Mouse (Mus musculus): ENCODE measurements at regions not wholly inside any gene's neighbourhood (a gene's known extent, or its start where the extent isn't known, plus 50 kb on each side); places are given as distances from the start of the nearest gene placed in this dataset.
A peak's percentile ranks its signal among the peaks of the same experiment; 100 is the strongest.
"Not testable (repeated sequence)": the region's sequence is repeated elsewhere in the genome, so short reads cannot be mapped to it uniquely, and the experiment has no call there.

DNA sequence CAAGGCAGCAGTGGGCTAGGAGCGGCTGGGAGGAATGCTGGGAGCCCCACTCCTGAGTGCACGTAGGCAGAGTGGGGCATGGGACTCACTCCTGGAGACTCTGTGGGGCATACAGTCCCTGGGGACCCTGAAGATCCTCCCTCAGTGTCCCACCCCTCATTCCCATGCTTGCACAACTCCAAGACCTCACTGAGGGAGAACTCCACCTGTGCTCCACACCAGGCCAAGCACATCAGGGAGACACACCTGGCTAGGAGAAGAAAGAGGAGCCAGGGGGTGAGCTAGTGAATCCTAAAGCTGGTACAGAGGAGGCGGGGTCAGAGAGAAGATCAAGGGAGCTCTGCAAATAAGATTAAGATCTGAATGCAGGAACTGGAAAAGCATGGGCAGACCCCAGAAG, 96.2 kb downstream of the Gm15319 start:
- not testable (repeated sequence) for ATAC-seq (replicated peaks; ENCODE audit: insufficient number of reproducible peaks, low FRiP score, low TSS enrichment, low read depth)

DNA sequence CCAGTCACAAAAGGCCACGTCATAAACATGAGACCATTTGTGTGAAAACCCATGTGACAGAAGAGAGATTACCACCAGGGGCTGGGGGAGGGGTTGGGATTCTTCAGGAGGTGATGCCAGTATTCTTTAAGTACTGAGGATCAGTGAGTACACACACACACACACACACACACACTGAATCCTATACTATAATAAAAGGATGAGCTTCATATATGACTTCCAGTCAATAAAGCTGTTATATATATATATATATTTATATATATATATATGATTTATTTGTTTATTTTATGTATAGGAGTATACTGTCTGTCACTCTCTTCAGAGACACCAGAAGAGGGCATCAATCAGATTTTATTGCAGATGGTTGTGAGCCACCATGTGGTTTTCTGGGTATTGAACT, 98.4 kb downstream of the Gm15319 start:
- 0 out of 2 replicates have a peak, but pooled peaks have one; percentile 62 for ATAC-seq (replicated peaks; ENCODE audit: insufficient number of reproducible peaks, low FRiP score, low TSS enrichment, low read depth)
- DNase-seq (ENCODE audit: low spot score); H3K4me3 ChIP-seq (ENCODE audit: low read depth, low read length): not testable (repeated sequence)

More for the DNA sequence above, 96.2 kb downstream of the Gm15319 start:
- H3K4me1 ChIP-seq (ENCODE audit: control insufficient read depth, insufficient read depth, low read length); H3K36me3 ChIP-seq (replicated peaks; ENCODE audit: control insufficient read depth, insufficient read depth, low read depth, low read length); H3K27ac ChIP-seq (replicated peaks; ENCODE audit: low read depth, low read length); H3K4me2 ChIP-seq (ENCODE audit: low read depth, low read length); H3K4me3 ChIP-seq (ENCODE audit: low read depth, low read length); H3K27me3 ChIP-seq (ENCODE audit: control insufficient read depth, insufficient read depth, low read length); H3K9ac ChIP-seq (replicated peaks; ENCODE audit: low read length); H3K9me3 ChIP-seq (replicated peaks; ENCODE audit: control insufficient read depth, low read length); DNase-seq (ENCODE audit: low spot score): not testable (repeated sequence)
- 81% methylated on average over 3 of the region's 3 CpGs for WGBS

DNA sequence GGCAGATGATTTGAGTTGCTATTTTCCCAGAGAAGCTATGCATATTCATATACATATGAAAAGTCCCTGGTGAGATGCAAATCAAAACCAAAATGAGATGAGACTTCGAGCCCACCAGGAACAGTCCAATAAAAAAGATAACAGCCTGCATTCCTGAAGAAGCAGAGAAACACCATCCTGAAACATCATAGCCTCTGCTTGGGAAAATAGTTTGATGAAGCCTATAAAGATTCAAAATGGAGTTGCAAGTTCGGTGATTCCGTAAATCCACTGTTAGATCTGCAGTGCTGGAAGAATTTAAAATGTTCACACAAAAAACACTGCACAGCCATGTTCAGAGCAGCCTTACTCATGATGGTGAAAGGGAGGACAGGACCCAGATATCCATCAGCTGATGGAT, 98.9 kb downstream of the Gm15319 start:
- not testable (repeated sequence) for ATAC-seq (replicated peaks; ENCODE audit: insufficient number of reproducible peaks, low FRiP score, low TSS enrichment, low read depth); H3K4me2 ChIP-seq (ENCODE audit: low read depth, low read length); H3K27ac ChIP-seq (replicated peaks; ENCODE audit: low read depth, low read length); H3K9me3 ChIP-seq (replicated peaks; ENCODE audit: control insufficient read depth, low read length); H3K27me3 ChIP-seq (ENCODE audit: control insufficient read depth, insufficient read depth, low read length); DNase-seq (ENCODE audit: low spot score); H3K36me3 ChIP-seq (replicated peaks; ENCODE audit: control insufficient read depth, insufficient read depth, low read depth, low read length); H3K9ac ChIP-seq (replicated peaks; ENCODE audit: low read length); H3K4me3 ChIP-seq (ENCODE audit: low read depth, low read length); H3K4me1 ChIP-seq (ENCODE audit: control insufficient read depth, insufficient read depth, low read length)
- 88% methylated on average over 3 of the region's 3 CpGs for WGBS

More for the DNA sequence above, 98.4 kb downstream of the Gm15319 start:
- not testable (repeated sequence) for H3K4me1 ChIP-seq (ENCODE audit: control insufficient read depth, insufficient read depth, low read length); H3K27me3 ChIP-seq (ENCODE audit: control insufficient read depth, insufficient read depth, low read length); H3K27ac ChIP-seq (replicated peaks; ENCODE audit: low read depth, low read length); H3K9me3 ChIP-seq (replicated peaks; ENCODE audit: control insufficient read depth, low read length); H3K4me2 ChIP-seq (ENCODE audit: low read depth, low read length); H3K36me3 ChIP-seq (replicated peaks; ENCODE audit: control insufficient read depth, insufficient read depth, low read depth, low read length); H3K9ac ChIP-seq (replicated peaks; ENCODE audit: low read length)
- WGBS, result 80% methylated on average over 1 of the region's 1 CpGs

DNA sequence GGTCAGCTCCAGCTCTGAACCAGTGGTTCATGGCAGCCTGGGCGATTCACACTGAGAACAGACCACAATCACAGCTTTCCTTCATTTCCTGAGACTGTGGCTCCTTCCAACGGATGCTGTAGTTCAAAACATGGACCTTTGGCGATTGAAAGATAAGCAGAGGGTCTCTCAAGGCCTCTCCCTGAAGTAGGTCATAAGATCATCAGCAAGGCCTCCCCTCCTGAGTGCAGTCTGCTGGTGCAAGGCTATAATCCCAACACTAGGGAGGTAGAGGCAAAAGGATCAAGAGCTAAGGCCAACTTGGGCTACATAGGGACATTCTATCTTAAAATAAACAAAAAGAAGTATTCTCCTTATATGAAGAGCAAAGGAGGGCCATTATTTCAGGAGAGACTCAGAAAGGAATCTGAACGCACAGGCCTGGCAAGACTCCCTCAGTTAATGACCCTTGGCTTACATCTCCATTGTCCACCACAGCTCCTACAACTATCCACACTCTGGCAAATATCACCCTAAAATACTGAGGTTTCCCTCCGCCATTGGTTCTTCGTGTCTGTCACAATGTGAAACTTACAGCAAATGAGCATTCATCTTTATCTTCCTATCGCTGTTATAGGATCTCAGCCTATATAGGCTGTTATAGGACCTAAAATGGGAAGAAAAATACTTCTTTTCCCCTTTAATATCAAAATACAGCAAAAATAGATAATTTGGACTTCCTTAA, 100.0 kb downstream of the Gm15319 start:
- 80% methylated on average over 5 of the region's 7 CpGs for WGBS
- H3K27me3 ChIP-seq (ENCODE audit: control insufficient read depth, insufficient read depth, low read length); H3K4me3 ChIP-seq (ENCODE audit: low read depth, low read length); H3K9ac ChIP-seq (replicated peaks; ENCODE audit: low read length); H3K9me3 ChIP-seq (replicated peaks; ENCODE audit: control insufficient read depth, low read length); H3K4me2 ChIP-seq (ENCODE audit: low read depth, low read length); DNase-seq (ENCODE audit: low spot score); H3K27ac ChIP-seq (replicated peaks; ENCODE audit: low read depth, low read length); H3K36me3 ChIP-seq (replicated peaks; ENCODE audit: control insufficient read depth, insufficient read depth, low read depth, low read length); H3K4me1 ChIP-seq (ENCODE audit: control insufficient read depth, insufficient read depth, low read length); ATAC-seq (replicated peaks; ENCODE audit: insufficient number of reproducible peaks, low FRiP score, low TSS enrichment, low read depth): not testable (repeated sequence)

DNA sequence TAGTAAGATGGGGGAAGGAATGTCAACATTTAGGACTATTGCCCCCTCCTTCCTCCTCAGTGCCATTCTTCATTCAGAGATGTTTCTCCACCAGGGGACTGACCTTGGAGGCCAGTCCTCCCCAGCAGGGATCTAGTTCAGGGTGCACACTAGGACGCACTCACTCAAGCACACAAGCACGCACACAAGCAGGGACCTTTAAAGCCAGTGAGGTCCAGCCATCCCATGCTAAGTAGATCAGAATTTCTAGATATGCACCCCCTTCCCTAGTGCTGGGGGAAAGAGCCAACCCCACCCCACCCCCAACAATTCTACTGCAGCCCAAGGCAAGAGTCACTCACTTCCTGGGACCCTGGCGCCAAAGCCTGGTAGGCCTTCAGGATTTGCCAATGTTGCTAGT, 100.8 kb downstream of the Gm15319 start:
- no CpG with 5 or more reads among the region's 3 CpGs for WGBS
- H3K4me1 ChIP-seq (ENCODE audit: control insufficient read depth, insufficient read depth, low read length), result not testable (repeated sequence)

DNA sequence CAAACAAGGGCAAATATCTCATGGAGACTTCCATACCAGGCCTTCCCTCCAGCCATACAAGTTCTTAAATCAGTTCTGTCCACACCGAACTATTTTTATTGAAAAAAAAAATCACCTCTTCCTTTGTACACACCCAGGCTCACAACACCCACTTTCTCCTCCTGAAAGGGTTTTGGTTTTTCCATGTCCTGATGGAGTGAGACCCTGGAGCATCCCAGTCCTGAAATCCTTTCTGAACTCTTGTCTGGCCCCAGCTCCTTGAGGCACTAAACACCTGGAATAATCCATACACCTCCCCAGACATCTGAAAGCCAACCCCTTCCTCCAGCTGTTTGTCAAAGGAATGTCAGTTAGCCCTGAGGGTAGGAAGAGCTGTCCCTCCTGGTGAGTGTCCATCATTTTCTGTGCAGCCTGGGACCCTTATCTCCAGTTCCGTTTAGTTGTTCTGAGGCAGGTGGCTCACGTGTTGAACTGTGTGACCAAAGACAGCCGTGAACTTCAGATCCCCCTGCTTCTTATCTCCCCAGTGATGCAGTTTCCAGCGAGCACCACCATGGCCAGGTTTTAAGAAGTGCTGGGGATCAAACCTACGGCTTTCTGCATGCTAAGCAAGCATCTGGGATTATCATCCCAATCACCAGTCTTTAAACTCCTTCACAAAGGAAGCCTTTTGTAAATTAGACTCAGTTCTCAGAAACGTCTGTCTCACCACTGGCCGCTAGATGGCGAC, 101.4 kb downstream of the Gm15319 start:
- DNase-seq (ENCODE audit: low spot score); H3K9ac ChIP-seq (replicated peaks; ENCODE audit: low read length); H3K4me1 ChIP-seq (ENCODE audit: control insufficient read depth, insufficient read depth, low read length); H3K9me3 ChIP-seq (replicated peaks; ENCODE audit: control insufficient read depth, low read length); ATAC-seq (replicated peaks; ENCODE audit: insufficient number of reproducible peaks, low FRiP score, low TSS enrichment, low read depth); H3K27ac ChIP-seq (replicated peaks; ENCODE audit: low read depth, low read length); H3K4me3 ChIP-seq (ENCODE audit: low read depth, low read length); H3K27me3 ChIP-seq (ENCODE audit: control insufficient read depth, insufficient read depth, low read length); H3K36me3 ChIP-seq (replicated peaks; ENCODE audit: control insufficient read depth, insufficient read depth, low read depth, low read length); H3K4me2 ChIP-seq (ENCODE audit: low read depth, low read length): not testable (repeated sequence)
- 63% methylated on average over 5 of the region's 9 CpGs for WGBS

More for the DNA sequence above, 100.8 kb downstream of the Gm15319 start:
- ATAC-seq (replicated peaks; ENCODE audit: insufficient number of reproducible peaks, low FRiP score, low TSS enrichment, low read depth), result peak; percentile 81; the same call in 1 of the 2 replicates
- H3K36me3 ChIP-seq (replicated peaks; ENCODE audit: control insufficient read depth, insufficient read depth, low read depth, low read length); H3K4me2 ChIP-seq (ENCODE audit: low read depth, low read length); H3K9me3 ChIP-seq (replicated peaks; ENCODE audit: control insufficient read depth, low read length); H3K27ac ChIP-seq (replicated peaks; ENCODE audit: low read depth, low read length); H3K4me3 ChIP-seq (ENCODE audit: low read depth, low read length); DNase-seq (ENCODE audit: low spot score); H3K27me3 ChIP-seq (ENCODE audit: control insufficient read depth, insufficient read depth, low read length); H3K9ac ChIP-seq (replicated peaks; ENCODE audit: low read length): not testable (repeated sequence)

DNA sequence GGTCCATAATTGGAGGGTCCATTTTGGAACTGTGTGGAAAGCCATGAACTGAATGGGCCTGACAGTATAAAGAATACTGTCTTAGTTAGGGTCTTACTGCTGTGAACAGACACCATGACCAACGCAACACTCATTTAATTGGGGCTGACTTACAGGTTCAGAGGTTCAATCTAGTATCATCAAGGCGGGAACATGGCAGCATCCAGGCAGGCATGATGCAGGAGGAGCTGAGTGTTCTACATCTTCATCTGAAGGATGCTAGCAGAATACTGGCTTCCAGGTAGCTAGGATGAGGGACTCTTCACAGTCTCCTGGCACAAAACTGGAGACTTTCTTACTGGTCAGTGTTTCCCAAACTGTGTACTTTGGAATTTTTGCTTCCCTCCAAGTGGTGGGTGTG, 102.0 kb downstream of the Gm15319 start:
- H3K27me3 ChIP-seq (ENCODE audit: control insufficient read depth, insufficient read depth, low read length); ATAC-seq (replicated peaks; ENCODE audit: insufficient number of reproducible peaks, low FRiP score, low TSS enrichment, low read depth); H3K4me2 ChIP-seq (ENCODE audit: low read depth, low read length); H3K9ac ChIP-seq (replicated peaks; ENCODE audit: low read length); H3K27ac ChIP-seq (replicated peaks; ENCODE audit: low read depth, low read length); H3K4me3 ChIP-seq (ENCODE audit: low read depth, low read length); H3K36me3 ChIP-seq (replicated peaks; ENCODE audit: control insufficient read depth, insufficient read depth, low read depth, low read length); H3K9me3 ChIP-seq (replicated peaks; ENCODE audit: control insufficient read depth, low read length); DNase-seq (ENCODE audit: low spot score); H3K4me1 ChIP-seq (ENCODE audit: control insufficient read depth, insufficient read depth, low read length): not testable (repeated sequence)
- no CpG with 5 or more reads among the region's 2 CpGs for WGBS

DNA sequence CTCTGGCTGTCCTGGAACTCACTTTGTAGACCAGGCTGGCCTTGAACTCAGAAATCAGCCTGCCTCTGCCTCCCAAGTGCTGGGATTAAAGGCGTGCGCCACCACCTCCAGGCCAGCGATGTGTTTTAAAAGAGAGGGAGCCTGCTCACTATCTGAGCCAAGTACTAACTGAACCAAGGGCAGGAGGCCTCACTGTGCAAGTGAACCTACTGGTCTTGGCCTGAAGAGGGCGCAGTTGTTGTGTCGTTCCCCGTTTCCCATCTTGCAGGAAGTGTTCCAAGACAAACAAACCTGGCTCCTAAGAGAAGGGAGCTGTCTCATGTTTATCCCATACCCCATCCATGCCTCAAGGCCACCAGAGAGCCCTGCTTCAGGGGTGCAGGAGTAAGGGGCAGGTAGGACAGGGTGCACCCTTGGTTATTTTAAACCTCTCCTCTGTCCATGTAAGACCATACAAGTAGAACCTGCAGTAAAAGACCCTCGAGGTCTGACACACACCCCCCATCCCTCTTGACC, 102.8 kb downstream of the Gm15319 start:
- not testable (repeated sequence) for DNase-seq (ENCODE audit: low spot score); H3K4me2 ChIP-seq (ENCODE audit: low read depth, low read length); H3K4me1 ChIP-seq (ENCODE audit: control insufficient read depth, insufficient read depth, low read length); H3K9ac ChIP-seq (replicated peaks; ENCODE audit: low read length); H3K9me3 ChIP-seq (replicated peaks; ENCODE audit: control insufficient read depth, low read length); H3K36me3 ChIP-seq (replicated peaks; ENCODE audit: control insufficient read depth, insufficient read depth, low read depth, low read length); H3K4me3 ChIP-seq (ENCODE audit: low read depth, low read length); H3K27me3 ChIP-seq (ENCODE audit: control insufficient read depth, insufficient read depth, low read length); ATAC-seq (replicated peaks; ENCODE audit: insufficient number of reproducible peaks, low FRiP score, low TSS enrichment, low read depth); H3K27ac ChIP-seq (replicated peaks; ENCODE audit: low read depth, low read length)
- WGBS, result 77% methylated on average over 3 of the region's 7 CpGs

All from embryonic facial prominence, embryonic 11.5 days (tissue).